Comparison of ENCODE assay signal across 9 mouse cellular contexts in the genomic region with DNA sequence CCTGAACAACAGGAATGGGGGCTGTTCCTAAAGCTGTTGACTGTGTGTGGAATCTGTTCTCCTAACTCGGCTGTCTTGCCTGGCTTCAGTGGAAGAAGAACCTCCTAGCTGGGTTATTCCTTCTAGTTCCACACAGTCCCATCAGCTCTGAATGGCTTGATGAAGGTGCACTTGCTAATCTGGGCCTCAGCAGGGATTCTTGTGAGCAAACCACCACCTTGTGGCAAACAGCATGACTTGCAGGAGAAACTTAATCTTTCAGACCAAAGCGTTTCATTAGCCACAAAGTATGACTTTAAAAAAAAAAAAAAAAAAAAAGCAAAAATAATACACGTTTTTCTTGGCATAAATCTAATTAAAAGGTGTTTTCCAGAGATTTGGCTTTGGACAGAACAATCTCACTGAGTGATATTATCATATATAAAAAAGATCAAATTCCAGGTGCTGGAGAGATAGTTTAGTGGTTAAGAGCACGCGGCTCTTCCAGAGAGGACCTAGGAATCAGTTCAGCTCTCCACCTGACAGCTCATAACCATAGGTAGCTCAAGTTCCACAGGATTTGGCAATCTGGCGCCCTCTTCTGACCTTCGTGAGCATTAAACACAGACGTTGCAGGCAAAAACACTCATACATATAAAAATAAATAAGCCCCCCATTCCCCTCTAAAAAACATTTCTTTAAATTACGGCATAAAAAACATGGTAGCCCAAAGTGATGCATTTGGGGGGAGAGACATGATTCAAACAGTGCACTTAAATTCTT. TPM values are rescaled to one million over a fixed set of nuclear protein-coding genes. Genes with fewer than 3 reads are reported as not detected.
DNase-seq lines count a peak whose midpoint lies in the region; ATAC-seq and TF ChIP-seq lines count a peak whose summit lies in the region.
"Had no signal": no experiment of that assay in that cellular context is flagged by ENCODE, and none has a peak within 500 bp of the region (broad histone marks: within the 10 kb centered on the region; RNA-seq: fewer than 3 reads in every experiment).

No protein-coding gene starts in this region.

- no peak overlapping the region for H3K4me2 ChIP-seq in intestine, postnatal 0 days (replicated peaks; ENCODE audit: low read depth)
- H3K4me2 ChIP-seq: neural tube, embryonic 12.5 days had no signal

- H3K9ac ChIP-seq in intestine, postnatal 0 days (ENCODE audit: low read depth, low read length): no peak overlapping the region
- H3K9ac ChIP-seq: neural tube, embryonic 12.5 days had no signal

- TF ChIP-seq CTCF in thymus, adult 2 months (IDR thresholded peaks at IDR 0.05; ENCODE audit: borderline replicate concordance, control insufficient read depth, extremely low read depth, insufficient read depth, low read length, poor library complexity): no peak
- TF ChIP-seq CTCF in intestine, postnatal 0 days (IDR thresholded peaks at IDR 0.05; ENCODE audit: low read depth): peak; percentile 63

- no peak for TF ChIP-seq POLR2A in thymus, adult 2 months (IDR thresholded peaks at IDR 0.05; ENCODE audit: control insufficient read depth, extremely low read depth, insufficient read depth, low read length, poor library complexity)

- intact Hi-C loops in gastrocnemius, postnatal 14 days (cut with DNase I; ENCODE audit: low total_unique reads): loop anchor here (5.0 kb wide), 1 partner anchor 68 kb away; no protein-coding TSS in a partner anchor

- no peak overlapping the region for H3K27ac ChIP-seq in thymus, adult 2 months (ENCODE audit: control insufficient read depth, insufficient read depth, low read length)
- no peak overlapping the region for H3K27ac ChIP-seq in intestine, postnatal 0 days (ENCODE audit: low read depth, low read length)
- H3K27ac ChIP-seq: neural tube, embryonic 12.5 days had no signal

- H3K9me3 ChIP-seq in intestine, postnatal 0 days (ENCODE audit: control insufficient read depth): no peaks in the 10 kb centered on the region
- H3K9me3 ChIP-seq: neural tube, embryonic 12.5 days had no signal

- WGBS in thymus, adult 2 months: 37% methylated on average over 9 of the region's 9 CpGs
- WGBS in intestine, postnatal 0 days: 48% methylated on average over 9 of the region's 9 CpGs

- H3K36me3 ChIP-seq in thymus, adult 2 months (ENCODE audit: control insufficient read depth, insufficient read depth, low read length): no peaks in the 10 kb centered on the region
- H3K36me3 ChIP-seq in intestine, postnatal 0 days (ENCODE audit: control insufficient read depth, insufficient read depth): no peaks in the 10 kb centered on the region
- H3K36me3 ChIP-seq: neural tube, embryonic 12.5 days had no signal

- DNase-seq in gastrocnemius, adult 18-20 months (ENCODE audit: low spot score): peak; percentile 24
- DNase-seq in gastrocnemius, postnatal 14 days: no peak
- DNase-seq in thymus, adult 2 months: peak; percentile 14
- DNase-seq in thymus, postnatal 36 days: no peak
- DNase-seq in thymus, postnatal 25 days: peak; percentile 20
- no peak for DNase-seq in layer of hippocampus, adult 11-12 months (ENCODE audit: low spot score)
- DNase-seq in frontal cortex, postnatal 25 days (ENCODE audit: low spot score in 2 of 2): no peak

- no peak overlapping the region for H3K4me3 ChIP-seq in thymus, adult 2 months (ENCODE audit: control insufficient read depth, insufficient read depth, low read length)
- H3K4me3 ChIP-seq in intestine, postnatal 0 days (ENCODE audit: low read depth, low read length): no peak overlapping the region
- H3K4me3 ChIP-seq: neural tube, embryonic 12.5 days had no signal

- no peak for ATAC-seq in intestine, postnatal 0 days

- no peaks in the 10 kb centered on the region for H3K4me1 ChIP-seq in thymus, adult 2 months (replicated peaks; ENCODE audit: control insufficient read depth, insufficient read depth, low read length)
- H3K4me1 ChIP-seq in intestine, postnatal 0 days (replicated peaks; ENCODE audit: control insufficient read depth, insufficient read depth, low read length): no peaks in the 10 kb centered on the region
- H3K4me1 ChIP-seq: neural tube, embryonic 12.5 days had no signal

- H3K27me3 ChIP-seq in thymus, adult 2 months (ENCODE audit: control insufficient read depth, insufficient read depth, low read length): no peaks in the 10 kb centered on the region; the same call in 1 of the 2 replicates
- H3K27me3 ChIP-seq in intestine, postnatal 0 days (replicated peaks; ENCODE audit: control insufficient read depth, insufficient read depth, low read length): 0 out of 2 replicates have a peak, but pooled peaks cover 5% of the 10 kb centered on the region

RNA-seq across cellular contexts. Expression of gene Nme9, which starts 1.2 kb away (rescaled TPM):
- total RNA-seq in gastrocnemius, adult 18-20 months (2021): not detected
- not detected for total RNA-seq in gastrocnemius, postnatal 14 days (2021)
- 0.43 TPM in 1 of 2 replicates, not detected in the other for polyA plus RNA-seq in thymus, adult 2 months (2012; rRNA removed)
- 0.46 and 0.71 TPM in 2 replicates for polyA plus RNA-seq in intestine, postnatal 0 days (2015; fragmentation: Nextera tagmentation; extraction: Ambion mirVana)
- polyA plus RNA-seq: neural tube, embryonic 12.5 days had no signal

RNA-seq across cellular contexts. Expression of gene Mras, which starts 12.9 kb away (rescaled TPM):
- 1 to 10 TPM; 6.4 to 7.8 TPM for total RNA-seq in gastrocnemius, adult 18-20 months (2021)
- total RNA-seq in gastrocnemius, postnatal 14 days (2021): 1 to 10 TPM; 6.8 to 7.7 TPM
- polyA plus RNA-seq in thymus, adult 2 months (2012; rRNA removed): 7.4 and 14.9 TPM in 2 replicates
- 7.6 and 9.5 TPM in 2 replicates for polyA plus RNA-seq in intestine, postnatal 0 days (2015; fragmentation: Nextera tagmentation; extraction: Ambion mirVana)

Comparison
In these comparisons a context has a peak if more than half of its experiments do, and no peak if none do; other contexts are left out.
1. DNase-seq: peak in gastrocnemius, adult 18-20 months (single experiment), thymus, adult 2 months (single experiment) and thymus, postnatal 25 days (single experiment); none in gastrocnemius, postnatal 14 days (single experiment), thymus, postnatal 36 days (0 of 2), layer of hippocampus, adult 11-12 months (single experiment) and frontal cortex, postnatal 25 days (0 of 2).